Mouse (Mus musculus): ENCODE measurements around the gene Naga. TPM values are rescaled to one million over a fixed set of nuclear protein-coding genes. Genes with fewer than 3 reads are reported as not detected.
A peak's percentile ranks its signal among the peaks of the same experiment; 100 is the strongest.

Naga gene
- polyA plus RNA-seq, 1 experiment from 2014 or later: 38.7 TPM

GRCm38 (mm10) chr15:82348258-82348998, 9.7 kb upstream of the Naga start:
- Histone ChIP-seq H3K27me3 (ENCODE audit: control insufficient read depth, insufficient read depth, low read length) (no peaks in the 10 kb centered on the region), H3K9ac (no peak overlapping the region), H3K36me3 (replicated peaks; ENCODE audit: control insufficient read depth, insufficient read depth) (peaks cover 36% of the 10 kb centered on the region), H3K4me3 (replicated peaks; ENCODE audit: low read length) (no peak overlapping the region), H3K27ac (no peak overlapping the region), H3K4me2 (replicated peaks) (no peak overlapping the region), H3K4me1 (replicated peaks; ENCODE audit: control insufficient read depth, insufficient read depth, low read length) (peaks cover 22% of the 10 kb centered on the region), H3K9me3 (ENCODE audit: control insufficient read depth, low read length) (no peaks in the 10 kb centered on the region)
- DNase-seq (ENCODE audit: low spot score) (no peak), ATAC-seq (ENCODE audit: low FRiP score) (no peak)
- 89% methylated on average over 8 of the region's 8 CpGs for WGBS

- no peak overlapping the region; the same call in 1 of the 2 replicates for H3K9ac ChIP-seq
- ATAC-seq (ENCODE audit: low FRiP score): no peak
Observed at GRCm38 (mm10) chr15:82347852-82348251, 9.1 kb upstream of the Naga start.

DNA sequence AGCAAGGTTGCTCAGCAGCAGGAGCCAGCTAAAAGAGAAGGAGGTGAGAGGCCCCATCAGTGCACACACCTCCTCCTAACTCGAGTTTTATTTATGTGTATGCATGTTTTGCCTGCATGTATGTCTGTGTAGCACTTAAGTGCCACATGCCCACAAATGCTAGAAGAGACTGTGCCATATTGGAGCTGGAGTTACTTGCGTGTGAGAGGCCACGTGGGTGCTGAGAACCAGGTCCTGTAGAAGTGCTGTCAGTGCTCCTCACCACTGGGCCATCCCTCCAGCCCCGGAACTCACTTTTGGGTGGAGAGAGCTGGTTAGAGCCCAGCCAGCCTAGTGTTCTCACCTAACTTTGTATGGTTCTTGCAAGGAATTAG, 8.6 kb upstream of the Naga start:
- Histone ChIP-seq H3K9ac (peak overlapping the region; percentile 72), H3K4me3 (replicated peaks; ENCODE audit: low read length) (peak overlapping the region; percentile 57), H3K4me1 (replicated peaks; ENCODE audit: control insufficient read depth, insufficient read depth, low read length) (peaks cover 12% of the 10 kb centered on the region), H3K9me3 (ENCODE audit: control insufficient read depth, low read length) (no peaks in the 10 kb centered on the region), H3K27me3 (ENCODE audit: control insufficient read depth, insufficient read depth, low read length) (no peaks in the 10 kb centered on the region), H3K27ac (no peak overlapping the region), H3K36me3 (replicated peaks; ENCODE audit: control insufficient read depth, insufficient read depth) (peaks cover 36% of the 10 kb centered on the region), H3K4me2 (replicated peaks) (peak overlapping the region; percentile 83)
- WGBS: 88% methylated on average over 4 of the region's 4 CpGs
- DNase-seq (ENCODE audit: low spot score) (no peak), ATAC-seq (ENCODE audit: low FRiP score) (no peak)

More at GRCm38 (mm10) chr15:82347852-82348251, 9.1 kb upstream of the Naga start:
- Histone ChIP-seq H3K4me2 (replicated peaks) (no peak overlapping the region), H3K36me3 (replicated peaks; ENCODE audit: control insufficient read depth, insufficient read depth) (peaks cover 36% of the 10 kb centered on the region), H3K9me3 (ENCODE audit: control insufficient read depth, low read length) (no peaks in the 10 kb centered on the region), H3K27ac (no peak overlapping the region), H3K4me3 (replicated peaks; ENCODE audit: low read length) (no peak overlapping the region), H3K4me1 (replicated peaks; ENCODE audit: control insufficient read depth, insufficient read depth, low read length) (peaks cover 16% of the 10 kb centered on the region), H3K27me3 (ENCODE audit: control insufficient read depth, insufficient read depth, low read length) (no peaks in the 10 kb centered on the region)
- WGBS: 92% methylated on average over 12 of the region's 12 CpGs
- DNase-seq (ENCODE audit: low spot score): no peak

- peak overlapping the region; percentile 72 for H3K9ac ChIP-seq
- ATAC-seq (ENCODE audit: low FRiP score) (no peak), DNase-seq (ENCODE audit: low spot score) (no peak)
- WGBS: 61% methylated on average over 14 of the region's 14 CpGs
- no peaks in the 10 kb centered on the region for H3K27me3 ChIP-seq (ENCODE audit: control insufficient read depth, insufficient read depth, low read length)
- peaks cover 12% of the 10 kb centered on the region for H3K4me1 ChIP-seq (replicated peaks; ENCODE audit: control insufficient read depth, insufficient read depth, low read length)
- peak overlapping the region; percentile 83 for H3K4me2 ChIP-seq (replicated peaks)
- no peaks in the 10 kb centered on the region for H3K9me3 ChIP-seq (ENCODE audit: control insufficient read depth, low read length)
- peak overlapping the region; percentile 57 for H3K4me3 ChIP-seq (replicated peaks; ENCODE audit: low read length)
- peak overlapping the region; percentile 67 for H3K27ac ChIP-seq
- peaks cover 36% of the 10 kb centered on the region for H3K36me3 ChIP-seq (replicated peaks; ENCODE audit: control insufficient read depth, insufficient read depth)
Observed at GRCm38 (mm10) chr15:82346580-82347302, 8.0 kb upstream of the Naga start.

- Histone ChIP-seq H3K9me3 (ENCODE audit: control insufficient read depth, low read length) (no peaks in the 10 kb centered on the region), H3K9ac (peak overlapping the region; percentile 72), H3K36me3 (replicated peaks; ENCODE audit: control insufficient read depth, insufficient read depth) (peaks cover 35% of the 10 kb centered on the region), H3K4me3 (replicated peaks; ENCODE audit: low read length) (peak overlapping the region; percentile 57), H3K4me2 (replicated peaks) (peak overlapping the region; percentile 83), H3K4me1 (replicated peaks; ENCODE audit: control insufficient read depth, insufficient read depth, low read length) (peaks cover 14% of the 10 kb centered on the region), H3K27ac (peak overlapping the region; percentile 88), H3K27me3 (ENCODE audit: control insufficient read depth, insufficient read depth, low read length) (peaks cover 4% of the 10 kb centered on the region)
- WGBS: under 1% methylated on average over 51 of the region's 51 CpGs
- ATAC-seq (ENCODE audit: low FRiP score) (peak; percentile 97), DNase-seq (ENCODE audit: low spot score) (peak; percentile 98)
Observed at GRCm38 (mm10) chr15:82345820-82346470, 7.2 kb upstream of the Naga start.

DNA sequence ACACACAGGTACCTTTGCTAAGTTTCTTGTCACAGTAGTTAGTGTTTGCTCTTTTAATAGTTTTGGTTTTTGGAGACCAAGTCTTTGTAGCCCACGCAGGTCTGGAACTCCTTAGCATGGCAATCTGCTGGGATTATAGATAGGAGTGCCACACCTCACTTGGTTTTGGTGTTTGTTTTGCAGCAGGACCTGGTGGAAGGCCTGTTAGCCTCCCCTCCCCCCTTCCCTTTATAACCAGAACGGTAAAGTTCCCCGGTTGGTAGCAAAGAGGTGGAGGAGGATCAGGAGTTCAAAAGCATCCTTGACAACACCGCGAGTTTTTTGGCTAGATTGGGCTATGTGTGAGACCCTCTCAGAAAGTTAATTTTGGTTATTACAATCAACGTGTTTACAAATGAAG, 6.2 kb upstream of the Naga start:
- Histone ChIP-seq H3K4me3 (replicated peaks; ENCODE audit: low read length) (no peak overlapping the region), H3K4me2 (replicated peaks) (no peak overlapping the region), H3K27ac (no peak overlapping the region), H3K27me3 (ENCODE audit: control insufficient read depth, insufficient read depth, low read length) (peaks cover 13% of the 10 kb centered on the region), H3K9me3 (ENCODE audit: control insufficient read depth, low read length) (no peaks in the 10 kb centered on the region), H3K36me3 (replicated peaks; ENCODE audit: control insufficient read depth, insufficient read depth) (peaks cover 25% of the 10 kb centered on the region), H3K4me1 (replicated peaks; ENCODE audit: control insufficient read depth, insufficient read depth, low read length) (peaks cover 15% of the 10 kb centered on the region), H3K9ac (no peak overlapping the region)
- DNase-seq (ENCODE audit: low spot score) (no peak), ATAC-seq (ENCODE audit: low FRiP score) (no peak)
- 90% methylated on average over 6 of the region's 6 CpGs for WGBS

DNA sequence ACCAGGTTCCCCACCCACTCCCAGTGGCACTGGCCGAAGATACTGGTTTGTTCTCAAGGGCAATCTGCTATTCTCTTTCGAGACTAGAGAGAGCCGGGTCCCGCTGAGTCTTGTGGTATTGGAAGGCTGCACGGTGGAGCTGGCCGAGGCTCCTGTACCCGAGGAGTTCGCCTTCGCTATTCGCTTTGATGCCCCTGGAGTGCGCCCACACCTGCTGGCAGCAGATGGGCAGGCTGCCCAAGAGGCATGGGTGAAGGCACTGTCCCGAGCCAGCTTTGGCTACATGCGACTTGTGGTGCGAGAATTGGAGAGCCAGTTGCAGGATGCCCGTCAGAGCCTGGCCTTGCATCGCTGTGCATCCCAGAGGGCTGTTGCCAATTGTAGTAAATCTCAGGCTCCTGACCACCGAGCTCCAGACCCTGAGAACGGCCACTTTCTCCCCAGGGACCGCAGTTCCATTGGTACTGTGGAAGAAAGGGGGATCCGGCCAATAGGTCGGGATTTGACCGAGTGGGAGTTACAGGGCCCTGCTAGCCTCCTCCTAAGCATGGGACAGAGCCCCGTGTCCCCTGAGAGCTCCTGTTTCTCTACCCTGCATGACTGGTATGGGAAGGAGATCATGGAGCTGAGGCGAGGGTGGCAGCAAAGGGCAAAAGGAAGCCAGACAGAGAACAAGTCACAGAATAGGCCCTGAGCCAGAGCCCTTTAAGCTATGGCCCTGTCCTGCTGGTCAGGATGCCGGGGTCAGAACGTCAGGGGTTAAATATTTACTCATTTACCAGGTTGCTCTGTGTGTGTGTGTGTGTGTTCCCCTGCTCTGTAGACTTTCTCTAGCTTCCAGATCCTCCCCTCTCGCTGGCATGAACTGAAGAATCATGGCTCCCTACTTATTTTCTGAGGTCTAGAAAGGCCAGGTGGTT, 4.9 kb upstream of the Naga start:
- no peak overlapping the region for H3K9ac ChIP-seq
- peaks cover 15% of the 10 kb centered on the region for H3K4me1 ChIP-seq (replicated peaks; ENCODE audit: control insufficient read depth, insufficient read depth, low read length)
- no peak overlapping the region for H3K27ac ChIP-seq
- DNase-seq (ENCODE audit: low spot score) (no peak), ATAC-seq (ENCODE audit: low FRiP score) (no peak)
- WGBS: 89% methylated on average over 27 of the region's 27 CpGs
- H3K4me2 ChIP-seq (replicated peaks): no peak overlapping the region
- no peaks in the 10 kb centered on the region for H3K9me3 ChIP-seq (ENCODE audit: control insufficient read depth, low read length)
- no peak overlapping the region for H3K4me3 ChIP-seq (replicated peaks; ENCODE audit: low read length)
- peaks cover 12% of the 10 kb centered on the region for H3K36me3 ChIP-seq (replicated peaks; ENCODE audit: control insufficient read depth, insufficient read depth)
- H3K27me3 ChIP-seq (ENCODE audit: control insufficient read depth, insufficient read depth, low read length): peaks cover 18% of the 10 kb centered on the region

DNA sequence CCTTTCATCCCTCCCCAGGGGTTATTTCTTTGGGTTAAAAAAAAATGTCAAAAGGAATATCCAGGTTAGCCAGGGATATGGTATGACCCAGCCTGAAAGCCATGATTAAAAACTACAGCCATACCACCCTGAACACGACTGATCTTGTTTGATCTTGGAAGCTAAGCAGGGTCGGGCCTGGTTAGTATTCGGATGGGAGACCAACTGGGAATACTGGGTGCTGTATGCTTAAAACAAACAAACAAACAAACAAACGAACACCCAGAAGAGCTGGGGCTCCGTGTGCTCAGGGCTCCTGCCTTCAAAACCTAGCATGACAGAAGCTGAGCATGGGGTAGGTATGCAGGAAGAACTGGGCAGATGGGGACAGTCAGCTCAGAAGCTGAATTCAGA, 3.8 kb upstream of the Naga start:
- no peak overlapping the region for H3K9ac ChIP-seq
- WGBS: 80% methylated on average over 5 of the region's 5 CpGs
- H3K9me3 ChIP-seq (ENCODE audit: control insufficient read depth, low read length): no peaks in the 10 kb centered on the region
- no peak overlapping the region for H3K4me2 ChIP-seq (replicated peaks)
- H3K4me1 ChIP-seq (replicated peaks; ENCODE audit: control insufficient read depth, insufficient read depth, low read length): peaks cover 21% of the 10 kb centered on the region
- H3K27me3 ChIP-seq (ENCODE audit: control insufficient read depth, insufficient read depth, low read length): peaks cover 18% of the 10 kb centered on the region
- H3K4me3 ChIP-seq (replicated peaks; ENCODE audit: low read length): no peak overlapping the region
- no peak for ATAC-seq (ENCODE audit: low FRiP score)
- no peak overlapping the region for H3K27ac ChIP-seq
- DNase-seq (ENCODE audit: low spot score): no peak
- H3K36me3 ChIP-seq (replicated peaks; ENCODE audit: control insufficient read depth, insufficient read depth): peaks cover under 1% of the 10 kb centered on the region

All from hindbrain, embryonic 14.5 days (tissue).